Mouse (Mus musculus): ENCODE data around the gene Vav2.

Vav2 gene

DNA sequence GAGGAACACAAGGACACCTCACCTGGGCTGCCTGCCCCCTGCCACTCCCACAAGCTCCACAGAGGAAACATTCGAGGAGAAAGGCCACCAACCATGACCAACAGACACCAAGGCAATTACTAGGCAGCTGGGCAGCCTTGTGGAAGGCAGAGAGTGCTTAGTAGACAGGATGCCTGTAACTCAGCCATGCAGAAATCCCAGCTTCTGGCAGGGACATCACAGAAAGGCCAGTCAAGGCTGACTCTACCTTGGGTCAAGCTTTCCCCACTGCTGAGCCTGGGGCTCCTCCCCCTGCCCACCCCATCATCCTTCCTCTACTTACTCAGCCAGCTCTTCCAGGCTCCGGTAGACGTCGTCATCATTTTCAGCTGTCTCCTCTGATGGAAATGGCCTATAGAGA is 108.2 kb downstream of the Vav2 start:
- no peak for DNase-seq (ENCODE audit: low spot score in 2 of 2)

DNA sequence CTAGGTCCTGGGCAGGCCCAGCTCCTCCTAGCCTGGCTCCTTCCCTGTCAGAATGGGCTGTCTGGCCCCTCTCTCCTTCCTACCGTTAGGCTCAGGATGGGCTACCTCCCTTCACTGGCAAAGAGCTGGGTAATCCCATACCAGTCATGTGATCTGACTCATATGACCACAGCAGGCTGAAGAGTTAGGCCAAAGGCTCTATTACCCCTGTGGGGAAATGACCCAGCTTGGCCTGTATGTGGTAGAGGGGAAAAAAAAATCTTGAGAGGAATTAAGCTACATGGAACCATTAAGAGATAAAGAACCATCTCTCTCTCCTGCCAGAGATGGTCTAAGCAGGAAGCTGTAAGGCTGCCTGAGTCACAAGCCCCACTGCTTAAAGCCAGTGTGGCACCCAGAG is 108.6 kb downstream of the Vav2 start:
- DNase-seq (ENCODE audit: low spot score in 2 of 2) = no peak

- DNase-seq (ENCODE audit: low spot score in 2 of 2) = no peak
Measured at GRCm38 (mm10) chr2:27316167-27316566, 110.7 kb downstream of the Vav2 start.

DNA sequence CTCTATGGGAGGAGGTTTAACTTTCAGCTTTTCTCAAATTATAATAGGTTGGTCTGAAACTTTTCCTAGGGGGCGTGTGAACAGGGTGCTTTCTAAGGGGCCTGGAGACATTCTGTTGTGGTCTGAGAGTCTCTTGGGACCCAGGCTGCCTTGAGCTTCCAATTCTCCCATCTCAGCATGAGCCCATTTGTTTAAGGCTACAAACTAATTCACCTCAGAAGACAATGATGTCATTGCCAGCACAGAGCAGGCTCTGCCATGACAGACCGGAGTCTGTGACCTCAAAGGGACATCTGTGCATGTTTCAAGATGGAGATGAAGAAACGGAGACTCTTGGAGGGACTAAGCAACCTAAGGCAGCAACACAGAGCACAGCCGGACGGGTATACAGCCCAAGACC is 112.6 kb downstream of the Vav2 start:
- no peak for DNase-seq (ENCODE audit: low spot score in 2 of 2)

DNA sequence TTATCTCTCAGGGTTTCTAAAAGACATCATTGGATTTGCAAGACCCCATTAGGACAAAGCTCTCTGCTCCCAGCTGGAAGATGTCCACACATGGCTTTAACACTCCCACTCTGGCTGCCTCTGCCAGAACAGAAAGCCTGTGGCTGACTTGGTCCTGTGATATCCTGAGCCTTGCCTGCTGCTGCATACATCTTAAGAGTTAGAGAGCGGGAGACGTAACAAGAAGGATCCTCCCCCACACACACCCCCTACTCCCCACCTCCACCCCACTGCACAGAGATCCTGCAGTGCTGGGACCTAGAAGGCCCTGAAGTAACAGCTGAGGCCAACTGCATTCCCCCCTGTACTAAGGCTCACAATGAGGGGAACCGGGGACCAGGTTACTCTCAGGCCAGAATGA is 114.3 kb downstream of the Vav2 start:
- DNase-seq (ENCODE audit: low spot score in 2 of 2) = no peak

DNA sequence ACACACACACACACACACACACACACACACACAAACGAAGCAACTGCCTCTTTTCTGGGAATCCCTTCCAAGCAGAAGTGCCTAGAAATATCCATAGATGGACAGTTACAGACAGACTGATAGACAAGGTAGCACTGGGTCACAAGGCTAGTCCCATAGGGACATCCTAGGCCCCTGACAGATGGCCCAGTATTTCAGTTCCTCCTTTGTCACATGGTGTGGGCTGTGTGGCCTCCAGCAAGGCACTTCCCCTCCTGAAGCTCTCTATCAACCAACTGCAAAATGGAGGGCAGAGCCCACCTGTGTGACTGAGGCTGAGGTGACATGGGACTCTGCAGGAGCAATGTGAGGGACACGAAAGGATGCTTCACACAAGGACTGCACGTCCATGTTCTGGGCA is 115.2 kb downstream of the Vav2 start:
- no peak for DNase-seq (ENCODE audit: low spot score in 2 of 2)

GRCm38 (mm10) chr2:27310908-27311307 is 115.9 kb downstream of the Vav2 start:
- no peak for DNase-seq (ENCODE audit: low spot score in 2 of 2)

GRCm38 (mm10) chr2:27310221-27310620 is 116.6 kb downstream of the Vav2 start:
- no peak for DNase-seq (ENCODE audit: low spot score in 2 of 2)

DNA sequence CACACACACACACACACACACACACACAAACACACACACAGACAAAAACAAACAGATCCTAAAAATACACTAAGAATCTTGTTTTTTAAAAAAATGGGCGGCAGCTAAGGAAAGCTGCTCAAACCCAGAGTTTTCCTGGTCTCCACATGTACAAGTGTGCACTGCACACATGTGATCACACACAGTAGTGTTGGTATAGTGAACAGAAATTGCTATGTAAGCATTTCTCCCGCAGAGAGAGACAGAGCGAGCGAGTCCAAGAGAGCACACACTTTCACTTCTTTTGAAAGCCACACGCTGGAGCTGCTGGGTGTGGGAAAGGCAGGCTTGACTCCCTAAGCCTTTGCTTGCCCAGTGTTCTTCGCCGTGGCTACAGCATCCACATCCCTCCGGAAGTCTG is 120.2 kb downstream of the Vav2 start:
- no peak for DNase-seq (ENCODE audit: low spot score in 2 of 2)

DNA sequence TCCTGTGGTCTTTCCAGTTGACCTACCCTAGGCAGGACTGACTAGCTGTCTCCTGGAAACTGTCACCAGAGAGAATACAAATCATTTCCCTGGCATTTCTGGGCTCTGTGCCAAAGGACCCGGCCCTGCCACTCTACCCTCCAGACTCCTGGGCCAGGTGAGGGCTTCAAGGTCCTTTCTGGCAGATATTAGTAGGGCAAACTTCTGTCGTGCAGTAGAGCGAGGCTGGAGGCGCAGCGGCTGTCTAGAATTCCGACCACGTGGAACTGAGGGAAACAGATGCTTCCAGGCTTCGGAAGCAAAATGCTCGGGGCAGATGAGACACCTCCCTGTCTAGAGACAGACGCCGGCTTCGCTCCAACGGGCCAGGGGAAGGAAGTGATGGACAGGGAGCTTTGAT is 122.1 kb downstream of the Vav2 start:
- DNase-seq (ENCODE audit: low spot score in 2 of 2) = peak in 1 of 2 experiments; percentile 59

GRCm38 (mm10) chr2:27304074-27304473 is 122.8 kb downstream of the Vav2 start:
- no peak for DNase-seq (ENCODE audit: low spot score in 2 of 2)

- DNase-seq (ENCODE audit: low spot score in 2 of 2) = peak in 1 of 2 experiments; percentile 55
Measured at GRCm38 (mm10) chr2:27301444-27302111, 125.3 kb downstream of the Vav2 start.

- no peak for DNase-seq (ENCODE audit: low spot score in 2 of 2)
Measured at GRCm38 (mm10) chr2:27300725-27301443, 125.9 kb downstream of the Vav2 start.

DNA sequence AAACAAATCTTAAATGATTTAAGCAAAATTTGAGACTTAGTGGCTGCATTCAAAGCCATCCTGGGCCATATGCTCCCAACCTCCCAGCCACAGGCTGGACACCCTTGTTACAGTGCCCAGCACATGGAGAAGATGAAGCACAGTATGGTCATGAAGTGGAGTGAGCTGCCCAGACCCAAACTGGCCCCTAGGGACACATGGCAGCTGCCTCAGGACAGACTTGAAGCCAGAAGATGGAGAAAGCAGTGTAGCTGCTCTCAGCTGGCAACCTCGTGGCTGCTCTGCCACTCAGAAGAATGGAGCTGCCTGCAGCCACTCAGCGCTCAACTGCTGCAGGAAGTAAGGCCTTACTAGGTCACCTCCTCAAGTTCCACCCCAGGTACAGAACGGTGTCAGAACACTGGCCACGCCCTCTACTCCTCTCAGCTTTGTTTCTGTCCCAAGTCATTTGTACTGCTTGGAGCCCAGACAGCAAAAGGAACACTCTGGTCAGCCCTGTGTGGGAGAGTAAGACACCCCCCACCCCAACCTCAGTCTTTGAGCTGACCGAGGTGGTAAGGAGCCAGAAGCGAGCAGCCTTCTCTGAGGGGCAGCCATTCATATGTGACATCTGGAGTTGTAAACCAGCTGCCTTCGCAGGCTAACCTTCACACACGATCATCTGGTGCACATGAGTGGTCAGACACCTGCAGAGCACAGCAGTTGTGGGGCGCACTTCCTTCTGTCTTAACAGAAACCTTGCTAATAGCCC is 130.0 kb downstream of the Vav2 start:
- DNase-seq (ENCODE audit: low spot score in 2 of 2) = no peak

DNA sequence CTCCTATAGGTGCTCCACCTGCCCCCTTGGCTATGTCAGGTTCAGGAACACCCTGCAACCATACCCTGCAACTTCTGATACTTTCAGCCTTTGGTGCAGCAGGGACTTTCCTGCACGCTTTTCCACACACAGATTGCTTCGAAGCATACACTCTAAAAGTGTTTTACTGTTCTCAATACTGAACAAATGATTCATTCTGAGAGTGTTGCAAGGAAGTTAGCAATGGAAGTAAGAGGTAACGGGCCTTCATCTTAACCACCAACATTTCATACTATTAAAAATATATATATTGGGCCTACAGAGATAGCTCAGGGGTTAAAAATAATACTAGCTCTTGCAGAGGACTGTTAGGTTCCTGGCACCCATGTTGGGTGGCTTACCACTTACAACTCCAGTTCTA is 132.1 kb downstream of the Vav2 start:
- no peak for DNase-seq (ENCODE audit: low spot score in 2 of 2)

- peak; percentile 87 to 89 for DNase-seq (ENCODE audit: low spot score in 2 of 2)
Measured at GRCm38 (mm10) chr2:27289019-27289418, 137.8 kb downstream of the Vav2 start.

DNA sequence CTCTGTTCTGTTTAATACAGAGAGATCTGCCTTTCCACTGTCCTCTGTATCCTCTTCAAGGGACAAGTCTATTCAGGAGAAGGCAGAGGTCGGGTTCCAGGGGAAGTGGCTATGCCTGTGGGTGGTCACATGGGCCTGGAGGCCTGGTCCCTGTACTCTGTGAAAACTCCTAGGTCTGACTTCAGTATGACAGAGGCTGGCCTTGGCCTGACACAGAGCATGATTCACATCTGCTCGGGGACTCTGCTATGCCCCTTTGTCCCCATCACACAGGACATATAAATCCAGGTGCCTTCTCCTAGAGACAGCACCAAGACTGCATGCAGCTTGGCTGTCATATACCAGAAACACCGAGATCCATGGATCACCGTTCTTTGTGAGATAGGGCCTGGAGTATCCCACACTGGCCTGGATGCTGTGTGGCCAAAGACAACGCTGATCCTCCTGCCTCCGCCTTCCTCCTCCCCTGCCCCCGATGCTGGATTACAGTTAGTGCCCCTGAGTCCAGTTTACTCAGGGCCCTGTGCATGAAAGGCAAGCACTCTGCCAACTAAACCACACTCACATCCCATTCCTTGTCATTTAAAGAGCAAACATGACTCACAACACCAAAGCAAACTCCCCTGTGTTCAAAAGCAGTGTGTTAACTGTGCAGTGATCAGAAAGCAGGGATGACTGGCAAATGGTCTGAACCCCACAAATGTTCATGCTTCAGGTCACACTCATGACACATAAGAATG is 139.7 kb downstream of the Vav2 start:
- no peak for DNase-seq (ENCODE audit: low spot score in 2 of 2)

DNA sequence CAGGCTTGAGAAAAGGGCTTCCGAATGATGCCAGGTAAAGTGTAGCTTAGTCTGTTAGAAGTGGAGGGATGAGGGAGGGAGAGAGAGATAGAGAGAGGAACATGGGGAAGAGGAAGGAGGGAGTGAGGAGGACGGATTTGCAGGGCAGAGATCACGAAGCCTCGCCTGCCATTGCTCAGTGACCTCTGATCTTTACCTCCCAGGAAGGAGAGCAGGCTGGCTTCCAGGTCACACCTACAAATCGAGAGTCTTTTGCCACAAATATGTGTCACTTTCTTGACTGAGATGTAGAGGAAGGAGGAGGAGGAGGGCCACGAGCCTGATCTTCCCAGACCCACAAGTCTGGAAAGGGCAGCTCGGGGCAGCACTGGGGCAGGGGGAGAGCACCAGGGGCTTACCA is 142.4 kb downstream of the Vav2 start:
- DNase-seq (ENCODE audit: low spot score in 2 of 2) = no peak

DNA sequence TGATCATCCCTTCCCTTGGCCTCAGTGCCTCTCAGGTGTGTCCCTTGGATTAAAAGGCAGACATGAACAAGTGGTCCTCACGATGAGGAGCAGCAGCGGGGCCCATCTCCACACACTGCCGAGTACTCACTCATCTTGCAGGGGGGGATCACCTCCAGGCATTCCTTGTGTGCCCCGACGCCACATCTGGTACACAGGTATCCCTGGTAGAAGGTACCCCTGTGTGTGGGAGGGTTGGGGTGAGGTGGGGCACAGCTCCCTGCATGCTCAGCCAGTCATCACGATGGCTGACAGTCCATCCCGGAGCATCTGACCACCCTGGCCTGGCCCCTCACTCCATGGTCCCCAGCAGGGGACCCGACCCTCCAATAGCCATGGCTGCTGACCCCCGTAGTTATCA is 145.1 kb downstream of the Vav2 start:
- DNase-seq (ENCODE audit: low spot score in 2 of 2) = no peak

DNA sequence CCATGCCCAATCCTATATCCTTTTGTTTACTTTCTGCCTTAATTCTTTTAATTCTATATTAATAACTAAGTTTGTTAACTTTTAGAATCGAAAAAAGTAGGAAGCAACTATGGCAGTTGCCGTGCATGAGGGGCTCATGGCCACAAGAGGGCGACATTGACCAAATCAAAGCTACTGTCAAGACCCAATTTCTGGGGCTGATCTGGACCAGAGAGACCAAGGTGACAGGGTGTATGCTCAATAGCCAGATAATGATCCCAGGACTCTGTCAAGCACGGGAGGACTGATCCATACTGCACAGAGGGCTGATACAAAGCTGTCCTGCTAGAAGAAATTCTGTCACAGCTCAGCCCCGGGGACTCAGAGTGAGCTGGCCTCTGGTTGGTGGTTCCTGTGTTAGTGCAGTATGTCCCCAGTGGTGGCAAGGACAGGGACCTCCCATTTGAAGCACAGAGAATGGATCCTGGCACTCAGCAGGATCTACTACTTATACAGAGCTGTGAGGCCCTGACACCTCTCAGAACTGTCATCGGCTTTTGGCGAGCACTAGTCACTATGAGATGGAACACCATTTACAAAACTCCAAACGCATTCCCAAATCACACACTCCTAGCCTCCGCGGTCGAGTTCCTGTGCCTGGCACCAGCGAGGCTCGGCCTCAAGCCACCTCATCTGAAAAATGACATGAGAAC is 145.8 kb downstream of the Vav2 start:
- peak; percentile 69 to 83 for DNase-seq (ENCODE audit: low spot score in 2 of 2)

DNA sequence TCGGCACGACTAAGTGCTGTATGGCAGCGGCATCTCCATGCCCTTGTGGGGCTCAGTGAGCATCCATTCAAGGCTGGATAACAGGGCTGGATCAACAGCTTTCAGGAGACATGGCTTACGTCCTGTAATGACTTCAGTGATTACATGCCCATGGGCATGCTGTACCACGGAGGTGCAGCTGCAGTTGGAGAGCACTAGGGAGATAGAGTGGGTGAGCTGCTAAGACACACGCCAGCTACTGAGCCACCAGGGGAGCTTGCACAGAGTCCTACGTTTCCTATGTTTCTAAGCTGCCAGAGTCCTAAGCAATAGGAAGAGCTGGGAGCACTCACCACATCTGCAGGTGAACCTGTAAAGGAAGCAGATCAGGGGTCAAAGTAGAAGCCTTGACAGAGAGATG is 148.0 kb downstream of the Vav2 start:
- no peak for DNase-seq (ENCODE audit: low spot score in 2 of 2)

GRCm38 (mm10) chr2:27268325-27268724 is 158.5 kb downstream of the Vav2 start:
- no peak for DNase-seq (ENCODE audit: low spot score in 2 of 2)

Measured in right cerebral cortex, postnatal 10 days (tissue).